Mouse (Mus musculus) yolk sac, embryonic 10.5 days (tissue): ENCODE results near the gene Parp4.
A peak's percentile ranks its signal among the peaks of the same experiment; 100 is the strongest.

Experiments used
- DNase-seq: peaks from one replicate; pipeline ENCODE4 v3.0.0-alpha.2; 2017; ENCODE audit warnings: low spot score

Gene Parp4

GRCm38 (mm10) chr14:56575416-56575815, at the start of gene Parp4, which contains the start of gene Cenpj:
TSS of gene Parp4 (plus strand) at chr14:56575619.
TSS of gene Cenpj (minus strand) at chr14:56575425.
- DNase-seq: peak; percentile 88

DNA sequence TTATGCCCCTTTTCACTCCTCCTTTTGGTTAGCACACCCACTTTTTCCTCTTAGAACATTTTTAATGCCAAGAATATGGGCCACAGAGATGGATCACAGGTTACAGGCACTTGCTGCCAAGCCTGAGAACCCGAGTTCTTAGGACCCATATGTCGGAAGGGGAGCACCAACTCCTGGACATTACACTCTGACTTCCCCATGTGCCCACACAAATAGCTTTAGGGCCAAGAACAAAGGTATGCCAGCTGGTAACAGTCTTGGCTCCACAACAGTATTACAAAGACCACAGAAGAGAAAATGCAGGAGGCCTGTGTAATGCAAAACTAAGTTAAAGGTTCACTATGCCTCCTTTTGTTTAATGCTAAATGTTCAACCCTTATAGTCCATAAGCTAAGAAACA, 44.6 kb upstream of the Parp4 start:
- no peak for DNase-seq

GRCm38 (mm10) chr14:56544946-56545345, 30.5 kb upstream of the Parp4 start:
- no peak for DNase-seq

DNA sequence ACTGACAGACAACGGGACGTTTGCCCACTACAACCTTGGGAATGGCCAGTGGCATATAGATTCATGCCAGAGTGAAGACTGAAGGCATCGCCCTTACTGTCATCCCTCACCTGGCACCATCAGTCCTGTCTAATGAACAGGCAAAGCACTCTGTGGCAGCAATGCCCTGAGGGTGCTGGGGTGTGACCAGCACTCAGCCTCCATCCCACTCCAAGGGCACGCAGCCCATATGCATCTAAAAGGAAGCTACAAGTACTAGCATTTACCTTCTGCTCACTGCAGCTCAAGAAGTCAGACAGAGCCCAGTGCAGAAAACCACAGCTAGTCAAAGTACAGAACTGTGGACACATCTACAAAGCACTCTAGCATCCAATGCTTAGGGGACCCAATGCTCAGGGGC, 29.9 kb upstream of the Parp4 start:
- DNase-seq: no peak

GRCm38 (mm10) chr14:56550960-56551359, 24.5 kb upstream of the Parp4 start:
- DNase-seq: no peak

GRCm38 (mm10) chr14:56552924-56553323, 22.5 kb upstream of the Parp4 start:
- DNase-seq: no peak

- DNase-seq: no peak
Observed at GRCm38 (mm10) chr14:56553331-56553730, 22.1 kb upstream of the Parp4 start.

DNA sequence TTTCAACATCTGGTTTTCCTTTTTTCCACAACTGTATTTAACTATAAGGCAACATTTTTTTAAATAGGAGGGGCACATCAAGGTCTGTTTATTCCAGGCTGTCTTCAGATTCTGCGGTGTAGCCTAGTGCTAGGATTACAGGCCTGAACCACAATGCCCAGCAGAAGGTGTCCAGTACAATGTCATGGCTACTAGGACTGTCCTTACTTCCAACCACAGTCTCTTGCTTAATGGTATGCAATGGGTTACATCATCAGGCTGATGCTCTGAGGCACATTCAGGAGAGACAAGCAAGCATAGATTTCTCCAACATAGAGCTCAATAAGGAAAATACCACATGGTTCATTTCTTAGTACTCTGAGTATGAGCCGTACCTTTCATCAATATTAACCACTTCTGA, 20.7 kb upstream of the Parp4 start:
- no peak for DNase-seq

DNA sequence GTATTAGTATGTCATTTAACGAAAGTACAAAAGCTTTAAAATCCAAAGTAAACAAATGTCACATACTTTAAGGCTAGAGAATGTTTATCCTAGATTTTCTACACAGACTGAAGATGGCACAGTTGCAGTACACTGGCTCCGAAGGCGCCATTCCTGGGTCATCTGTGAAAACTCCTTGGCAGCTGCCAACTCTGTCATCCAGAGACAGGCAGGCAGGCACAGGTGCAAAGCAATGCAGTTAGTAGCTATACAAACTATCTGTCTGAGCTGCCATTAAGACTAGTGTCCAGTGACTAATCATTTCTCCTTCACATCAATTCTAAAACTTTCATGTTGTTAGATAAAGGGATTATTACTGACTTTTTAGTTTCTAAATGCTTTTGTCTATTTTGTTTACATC, 16.3 kb upstream of the Parp4 start:
- DNase-seq: no peak

GRCm38 (mm10) chr14:56567476-56567875, 7.9 kb upstream of the Parp4 start:
- no peak for DNase-seq

GRCm38 (mm10) chr14:56569041-56569440, 6.4 kb upstream of the Parp4 start:
- no peak for DNase-seq

DNA sequence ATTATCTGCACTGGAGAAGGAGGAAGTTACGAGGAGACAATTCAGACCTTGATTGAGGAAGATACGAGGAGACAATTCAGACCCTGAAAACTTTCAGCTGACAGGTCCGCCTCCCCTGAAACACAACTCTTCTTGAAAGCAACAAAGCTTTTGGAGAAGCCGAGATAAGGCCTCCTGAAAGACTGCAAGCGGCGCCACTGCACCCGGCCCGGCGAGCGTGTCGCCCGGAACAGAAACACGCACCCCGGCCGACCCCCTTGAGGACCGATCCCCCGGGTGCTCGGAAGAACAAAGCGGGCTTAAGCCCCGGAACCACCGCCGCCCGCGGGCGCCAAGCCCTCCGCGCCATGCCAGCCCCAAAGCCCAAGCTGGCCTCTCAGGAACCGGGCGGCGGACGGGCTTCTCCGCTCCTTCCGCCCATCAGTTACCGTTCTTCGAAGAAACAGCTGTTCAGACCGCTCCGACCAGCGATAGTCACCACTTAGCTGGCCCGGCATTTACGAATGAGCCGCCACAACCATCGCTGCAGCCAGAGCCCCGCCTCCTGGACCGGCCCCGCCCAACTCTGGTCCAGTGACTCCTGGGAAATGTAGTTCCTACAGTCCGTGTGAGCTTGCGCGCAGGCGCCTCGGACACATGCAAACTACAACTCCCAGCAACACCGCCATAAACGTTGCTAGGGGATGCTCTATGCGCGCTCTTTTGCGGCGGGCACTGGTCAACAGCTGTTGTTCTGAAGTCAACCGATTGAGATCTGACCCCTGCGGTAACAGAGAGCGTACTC, 3.9 kb upstream of the Parp4 start:
- DNase-seq: peak; percentile 97

- no peak for DNase-seq
Observed at GRCm38 (mm10) chr14:56572546-56572945, 2.9 kb upstream of the Parp4 start.

DNA sequence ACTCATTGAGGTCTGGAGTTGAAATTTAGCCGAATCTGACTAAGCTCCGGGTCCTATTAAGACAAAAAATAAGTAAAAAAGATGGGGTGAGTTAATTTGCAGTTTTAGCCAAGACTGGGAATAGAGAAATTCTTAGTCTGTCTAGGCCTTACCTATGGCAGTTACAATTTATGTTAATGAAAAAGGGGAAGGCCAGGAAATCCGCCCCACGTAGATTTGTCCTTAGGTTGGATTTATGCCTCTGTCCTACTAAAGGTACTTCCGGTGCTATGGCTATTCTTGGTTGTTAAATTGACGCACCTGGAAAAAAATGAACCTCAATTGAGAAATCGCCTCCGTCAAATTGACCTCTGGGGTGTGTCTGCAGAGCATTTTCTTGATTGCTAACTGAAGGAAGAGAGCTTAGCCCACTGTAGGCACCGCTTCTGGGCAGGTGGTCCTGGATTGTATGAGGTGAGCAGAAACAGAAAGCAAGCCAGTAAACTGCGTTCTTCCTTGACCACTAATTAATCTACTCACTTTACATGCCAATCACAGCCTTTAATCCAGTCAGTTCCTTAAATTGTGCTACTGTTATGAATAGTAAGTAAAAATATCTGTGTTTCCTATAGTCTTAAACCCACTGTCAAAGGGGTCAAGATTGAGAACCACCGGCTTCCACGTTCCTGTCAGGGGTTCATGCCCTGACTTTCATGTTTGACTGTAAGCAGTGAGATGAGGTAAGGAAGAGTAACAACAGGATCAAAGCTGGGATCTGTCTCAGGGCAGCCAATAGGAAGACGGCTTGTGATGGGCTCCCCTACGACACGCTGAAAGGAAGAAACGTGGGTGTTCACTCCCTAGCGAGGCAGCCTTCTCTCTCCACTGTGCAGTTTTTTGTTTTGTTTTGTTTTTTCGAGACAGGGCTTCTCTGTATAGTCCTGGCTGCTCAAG, 816 bp downstream of the Parp4 start:
- no peak for DNase-seq

GRCm38 (mm10) chr14:56579011-56579410, 3.6 kb downstream of the Parp4 start:
- DNase-seq: peak; percentile 9

- no peak for DNase-seq
Observed at GRCm38 (mm10) chr14:56581117-56581516, 5.7 kb downstream of the Parp4 start.

DNA sequence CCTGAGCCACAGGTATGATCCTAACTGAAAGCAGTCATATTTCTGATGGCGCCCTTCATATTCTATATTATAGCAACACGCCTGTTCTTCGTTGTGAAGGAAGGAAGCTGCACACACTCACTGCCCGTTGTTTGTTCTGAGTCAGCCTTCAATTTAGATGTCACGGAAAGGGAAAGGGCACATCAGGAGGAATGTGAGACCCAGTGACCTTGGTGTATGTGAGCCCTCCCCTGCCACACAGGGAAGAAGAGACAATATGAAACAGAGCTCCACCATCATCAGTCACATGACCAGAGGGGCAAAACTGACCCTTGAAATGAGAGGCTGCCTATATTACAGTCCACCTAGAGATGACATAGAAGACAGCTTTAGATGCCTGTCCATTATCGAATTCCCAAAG, 6.9 kb downstream of the Parp4 start:
- no peak for DNase-seq

DNA sequence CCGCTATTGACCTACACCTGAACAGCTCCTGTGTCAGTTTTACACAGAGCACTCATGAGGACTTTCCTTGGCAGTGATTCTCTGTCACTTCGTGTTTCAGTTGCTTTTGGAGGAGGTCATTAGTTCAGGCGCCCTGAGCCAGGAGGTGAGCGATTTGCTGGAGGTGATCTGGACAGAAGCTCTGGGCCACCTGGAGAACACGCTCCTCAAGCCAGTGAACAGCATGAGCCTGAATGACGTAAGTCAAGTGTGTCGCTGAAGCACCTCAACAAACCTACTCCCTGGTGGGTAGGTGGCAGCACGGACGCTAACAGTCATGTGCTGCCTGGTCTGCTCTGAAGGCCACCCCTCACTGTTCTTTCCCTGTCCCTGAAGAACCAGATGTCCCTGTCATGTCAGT, 16.8 kb downstream of the Parp4 start:
- no peak for DNase-seq

DNA sequence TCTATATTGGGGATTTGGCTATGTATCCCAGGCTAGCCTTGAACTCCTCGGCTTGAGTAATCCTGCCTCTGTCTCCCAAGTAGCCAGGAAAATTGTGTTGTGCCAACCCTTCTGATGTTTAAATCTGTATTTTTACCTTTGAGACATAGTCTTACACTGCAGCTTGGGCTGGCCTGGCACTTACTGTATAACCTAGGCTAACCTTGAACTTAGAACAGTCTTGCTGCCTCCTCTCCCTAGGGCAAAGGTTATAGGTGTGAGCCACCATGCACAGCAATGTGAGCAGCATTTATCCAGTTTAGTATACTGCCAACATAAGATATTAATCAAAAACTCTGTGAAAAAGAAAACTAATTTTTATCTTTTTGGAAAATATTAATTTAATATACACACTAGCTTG, 19.4 kb downstream of the Parp4 start:
- DNase-seq: no peak

GRCm38 (mm10) chr14:56598759-56599158, 23.3 kb downstream of the Parp4 start:
- no peak for DNase-seq

DNA sequence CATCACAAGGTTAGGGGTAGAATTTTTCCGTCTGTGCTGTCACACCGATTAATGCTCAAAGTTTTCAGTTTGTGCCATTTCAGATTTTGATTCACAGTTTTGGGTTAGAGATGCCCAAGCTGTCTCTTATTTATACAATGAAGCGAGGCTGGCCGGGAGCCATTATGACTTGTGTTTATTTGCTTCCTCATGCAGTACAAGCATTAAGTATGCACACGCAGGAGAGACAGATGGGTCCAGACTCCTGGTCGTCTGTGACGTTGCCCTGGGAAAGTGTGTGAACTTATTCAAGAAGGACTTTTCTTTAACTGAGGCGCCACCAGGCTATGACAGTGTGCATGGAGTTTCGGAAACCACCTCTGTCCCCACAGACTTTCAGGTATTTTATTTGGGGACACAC, 26.6 kb downstream of the Parp4 start:
- DNase-seq: no peak

GRCm38 (mm10) chr14:56604438-56604837, 29.0 kb downstream of the Parp4 start:
- DNase-seq: no peak

GRCm38 (mm10) chr14:56605136-56605535, 29.7 kb downstream of the Parp4 start:
- DNase-seq: no peak
